Mouse (Mus musculus): Measurements from ENCODE around the gene Gpx6.
A peak's percentile ranks its signal among the peaks of the same experiment; 100 is the strongest.

Gpx6 gene

GRCm38 (mm10) chr13:21311926-21312325, at the start of gene Gpx6:
Gene Gpx6, plus strand, starts transcription at chr13:21312125.
- no peak for DNase-seq

- DNase-seq = no peak
These were observed 49.0 kb upstream of the Gpx6 start for GRCm38 (mm10) chr13:21262787-21263461.

DNA sequence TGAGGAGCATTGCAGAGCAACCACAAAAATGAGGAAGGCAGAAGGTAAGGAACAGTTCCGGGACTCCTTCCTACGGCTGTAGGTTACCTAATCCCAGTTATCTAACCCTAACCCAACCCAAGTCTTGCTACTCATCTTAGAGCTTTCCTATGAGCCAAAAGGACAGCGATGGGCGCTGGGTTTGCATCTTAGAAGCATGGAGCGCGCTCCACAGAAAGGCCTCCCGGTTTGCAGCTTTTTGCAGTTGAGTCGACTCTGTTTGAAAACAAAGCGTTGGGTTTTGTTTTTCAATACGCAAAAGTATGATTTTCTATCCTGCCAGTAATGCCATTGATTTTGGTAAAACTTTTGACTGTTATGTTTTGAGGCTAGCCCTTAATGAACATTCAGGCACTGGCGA, 48.0 kb upstream of the Gpx6 start:
- DNase-seq = no peak

GRCm38 (mm10) chr13:21264366-21264765, 47.6 kb upstream of the Gpx6 start:
- DNase-seq = peak; percentile 38 to 59

GRCm38 (mm10) chr13:21265736-21266135, 46.2 kb upstream of the Gpx6 start:
- no peak for DNase-seq

GRCm38 (mm10) chr13:21267541-21267940, 44.4 kb upstream of the Gpx6 start:
- no peak for DNase-seq

DNA sequence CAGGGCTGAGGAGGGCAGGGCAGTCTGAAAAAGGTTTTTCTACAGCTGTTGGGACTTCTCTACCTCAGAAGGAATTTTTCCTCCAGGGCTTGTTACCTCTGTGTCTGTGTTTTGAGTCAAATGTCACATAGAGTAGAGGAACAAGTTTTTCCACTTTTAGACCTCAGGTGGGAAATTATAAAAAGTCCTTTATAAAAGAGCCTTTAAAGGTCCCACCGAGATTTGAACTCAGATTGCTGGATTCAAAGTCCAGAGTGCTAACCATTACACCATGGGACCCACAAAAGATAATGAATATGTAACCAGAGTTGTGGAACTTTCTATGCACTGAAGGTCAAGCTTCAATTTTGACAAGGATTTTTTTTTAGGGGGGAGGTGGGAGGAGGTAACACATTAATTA, 43.7 kb upstream of the Gpx6 start:
- no peak for DNase-seq

DNA sequence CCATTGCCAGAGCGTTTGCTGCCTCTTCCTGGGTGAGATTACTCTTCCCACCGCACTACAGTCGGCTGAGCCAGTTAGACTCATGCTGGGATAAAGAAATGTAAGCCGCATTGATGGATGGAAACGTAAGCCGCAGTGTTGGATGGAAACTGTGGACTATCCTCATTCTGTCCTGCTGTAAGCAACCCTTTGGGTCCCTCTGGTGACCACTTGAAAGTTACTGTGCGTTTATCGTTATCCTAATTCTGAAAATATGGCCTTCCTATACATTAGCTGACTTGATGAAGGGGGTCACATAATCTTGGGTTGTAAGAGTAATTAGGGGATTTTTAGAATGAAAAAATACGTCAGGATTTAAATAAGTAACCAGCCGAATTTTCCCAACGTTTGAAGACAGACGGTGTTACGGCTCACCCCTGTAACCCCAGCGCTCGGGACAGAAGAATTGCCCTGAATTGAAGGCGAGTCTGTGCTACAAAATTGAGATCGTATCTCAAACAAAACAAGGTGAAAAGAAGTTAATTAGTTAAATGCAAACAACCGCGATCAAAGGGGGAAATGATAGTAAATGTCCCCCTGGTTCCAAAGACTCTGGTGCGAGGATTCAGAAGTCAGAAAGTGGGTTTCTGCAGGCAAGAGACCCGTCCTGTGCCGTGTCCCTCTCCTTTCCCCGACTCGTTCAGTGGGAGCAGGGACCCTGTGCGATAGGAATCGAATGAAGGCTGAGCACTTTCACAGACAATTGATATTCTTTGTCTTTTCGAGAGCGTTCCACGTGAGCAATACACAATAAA, 36.7 kb upstream of the Gpx6 start:
- peak; percentile 49 to 54 for DNase-seq

- DNase-seq = peak; percentile 84 to 92
These were observed 35.9 kb upstream of the Gpx6 start for GRCm38 (mm10) chr13:21275815-21276550.

- DNase-seq = peak; percentile 11 to 21
These were observed 35.4 kb upstream of the Gpx6 start for GRCm38 (mm10) chr13:21276551-21276950.

- DNase-seq = peak; percentile 27
These were observed 32.8 kb upstream of the Gpx6 start for GRCm38 (mm10) chr13:21279076-21279475.

DNA sequence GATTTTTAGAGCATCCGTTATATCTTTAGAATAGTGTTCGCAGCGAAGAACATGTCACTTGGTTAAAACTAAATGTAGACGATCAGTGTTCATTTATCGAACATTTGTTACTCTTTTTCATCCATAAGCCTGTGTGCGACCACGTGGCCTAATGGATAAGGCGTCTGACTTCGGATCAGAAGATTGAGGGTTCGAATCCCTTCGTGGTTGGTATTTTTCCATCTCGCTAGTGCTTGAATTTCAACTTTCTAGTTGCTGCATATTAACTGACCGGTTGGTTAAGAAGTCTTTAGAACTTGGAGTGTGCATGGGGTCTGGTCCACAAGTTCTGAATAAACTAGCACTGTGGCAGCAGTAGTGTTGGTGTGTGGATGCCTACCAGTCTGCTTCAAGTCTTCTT, 32.4 kb upstream of the Gpx6 start:
- peak; percentile 86 to 90 for DNase-seq

GRCm38 (mm10) chr13:21292631-21293030, 19.3 kb upstream of the Gpx6 start, which contains the start of gene Gpx5:
Gene Gpx5, minus strand, starts transcription at chr13:21292731.
- DNase-seq = no peak

DNA sequence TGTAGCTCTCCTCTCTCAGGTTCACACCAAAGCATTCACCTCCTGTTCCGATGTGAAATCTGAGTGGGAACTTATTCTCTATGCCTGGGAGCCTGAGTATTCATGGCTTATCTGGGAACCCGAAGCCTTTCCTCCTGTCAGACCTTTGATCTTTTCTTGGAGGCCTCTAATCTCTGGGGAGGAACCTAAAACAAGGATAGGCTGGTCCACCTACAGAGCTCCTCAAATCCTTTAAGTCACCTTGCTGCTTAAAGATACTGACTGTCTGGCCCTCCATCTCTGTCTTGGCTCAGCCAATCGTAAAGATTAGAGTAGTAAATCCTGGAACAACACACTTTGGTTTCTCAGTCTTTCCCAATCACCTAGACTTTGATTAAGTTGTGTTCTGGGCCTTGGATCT, 13.4 kb upstream of the Gpx6 start:
- no peak for DNase-seq

- DNase-seq = no peak
These were observed 7.3 kb upstream of the Gpx6 start for GRCm38 (mm10) chr13:21304483-21305066.

- no peak for DNase-seq
These were observed 2.1 kb upstream of the Gpx6 start for GRCm38 (mm10) chr13:21309788-21310187.

DNA sequence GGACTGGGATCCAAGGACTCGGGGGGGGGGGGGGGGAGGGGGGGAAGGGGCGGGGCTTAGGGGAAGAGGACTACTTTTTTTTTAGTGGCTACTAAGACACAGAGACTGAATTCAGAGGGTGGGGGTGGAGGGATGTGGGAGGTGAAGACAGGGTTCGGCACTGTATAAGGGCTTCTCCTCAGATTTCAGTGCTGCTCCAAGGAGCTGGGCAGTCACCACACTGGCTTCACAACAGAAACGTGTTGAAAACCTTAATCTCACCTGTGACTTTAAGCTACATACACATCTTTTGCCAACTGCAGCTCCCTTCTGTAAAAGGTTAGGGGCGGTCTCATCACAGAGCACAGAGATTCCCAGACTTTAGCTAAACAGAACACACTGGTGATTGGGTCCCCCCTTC, 929 bp downstream of the Gpx6 start:
- no peak for DNase-seq

- DNase-seq = no peak
These were observed 2.0 kb downstream of the Gpx6 start for GRCm38 (mm10) chr13:21313903-21314302.

DNA sequence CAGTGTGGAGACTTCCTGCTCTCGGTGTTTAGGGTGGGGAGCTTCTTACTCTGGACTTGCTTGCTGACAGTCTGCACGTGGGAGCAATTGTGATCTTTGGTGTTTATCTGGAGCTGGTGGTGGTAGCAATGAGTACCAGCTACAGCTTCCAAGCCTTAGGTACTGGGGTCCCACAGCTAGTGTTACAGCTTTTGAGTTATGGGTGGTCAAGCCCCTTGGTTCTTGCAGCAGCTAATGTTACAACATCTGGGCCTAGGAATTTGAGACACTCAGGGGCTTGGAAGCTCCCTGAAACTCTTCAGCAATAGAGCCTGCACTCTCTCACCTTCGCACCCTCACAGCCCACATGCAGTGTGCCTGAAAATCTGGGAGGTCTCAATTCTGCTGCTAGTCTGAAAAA, 8.3 kb downstream of the Gpx6 start:
- DNase-seq = no peak

DNA sequence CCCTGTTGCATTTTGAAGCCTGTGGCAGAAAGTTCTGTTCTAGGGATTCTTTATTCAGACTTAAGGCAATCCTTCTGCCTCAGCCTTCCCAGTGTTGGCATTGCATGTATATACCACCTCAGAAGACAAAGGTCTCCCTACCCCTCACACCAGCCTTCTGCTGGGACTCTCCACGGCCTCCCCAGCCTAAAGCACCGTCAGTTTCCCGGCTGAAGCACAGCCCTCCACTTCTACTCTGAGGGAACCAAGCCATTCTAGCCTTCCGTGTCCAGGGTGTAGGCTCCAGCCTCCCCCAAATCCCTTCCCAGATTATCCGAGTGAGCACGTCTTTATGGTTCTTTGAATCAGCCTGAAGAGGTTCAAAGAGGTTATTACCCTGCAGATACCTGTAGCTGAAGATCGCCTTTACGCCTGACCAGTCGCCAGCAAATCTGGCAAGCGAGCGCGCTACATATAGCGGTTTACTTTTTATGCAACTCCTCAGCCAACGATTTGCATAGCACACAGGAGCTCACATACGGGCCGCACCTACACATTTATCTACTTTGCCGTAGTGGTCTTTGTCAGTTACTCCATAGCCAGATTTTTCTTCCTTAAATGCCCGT, 10.1 kb downstream of the Gpx6 start:
- peak; percentile 34 to 48 for DNase-seq

- DNase-seq = peak; percentile 68 to 81
These were observed 10.8 kb downstream of the Gpx6 start for GRCm38 (mm10) chr13:21322509-21323375.

- no peak for DNase-seq
These were observed 11.5 kb downstream of the Gpx6 start for GRCm38 (mm10) chr13:21323405-21323804.
